Mouse (Mus musculus) natural killer cell, adult 2 months (primary cell): ENCODE results near the gene Usp30.

Experiments
- DNase-seq, 2 experiments: peaks; one replicate each; pipeline ENCODE4 v3.0.0; 2022; ENCODE audit warnings: low spot score in 2 of 2

Usp30 gene

GRCm38 (mm10) chr5:114127374-114128349 lies 62.4 kb downstream of the Usp30 start, which contains the start of gene Alkbh2:
Gene Alkbh2 (minus strand): TSS chr5:114128218.
- DNase-seq = peak; percentile 83 to 87

GRCm38 (mm10) chr5:114129550-114130210 lies 64.4 kb downstream of the Usp30 start:
- no peak for DNase-seq

- DNase-seq = peak; percentile 19 to 73
Observed at GRCm38 (mm10) chr5:114130211-114130605, 64.9 kb downstream of the Usp30 start, which contains the start of gene Ung. Gene Ung (plus strand): TSS chr5:114130386.

- peak; percentile 90 to 92 for DNase-seq
Observed at GRCm38 (mm10) chr5:114130698-114131520, 65.6 kb downstream of the Usp30 start.

- peak; percentile 66 to 77 for DNase-seq
Observed at GRCm38 (mm10) chr5:114131521-114131840, 66.2 kb downstream of the Usp30 start.

GRCm38 (mm10) chr5:114132841-114133240 lies 67.6 kb downstream of the Usp30 start:
- DNase-seq = no peak

GRCm38 (mm10) chr5:114134091-114134534 lies 68.9 kb downstream of the Usp30 start:
- peak in 1 of 2 experiments; percentile 17 for DNase-seq

GRCm38 (mm10) chr5:114135516-114135915 lies 70.3 kb downstream of the Usp30 start:
- DNase-seq = peak in 1 of 2 experiments; percentile 20

GRCm38 (mm10) chr5:114137481-114138276 lies 72.4 kb downstream of the Usp30 start:
- DNase-seq = no peak

GRCm38 (mm10) chr5:114138277-114139164 lies 73.3 kb downstream of the Usp30 start:
- DNase-seq = no peak

GRCm38 (mm10) chr5:114139175-114139574 lies 73.9 kb downstream of the Usp30 start:
- no peak for DNase-seq

- DNase-seq = no peak
Observed at GRCm38 (mm10) chr5:114146028-114146888, 81.0 kb downstream of the Usp30 start, which contains the start of gene Acacb. Gene Acacb (plus strand): TSS chr5:114146535.

GRCm38 (mm10) chr5:114147043-114147972 lies 82.0 kb downstream of the Usp30 start:
- DNase-seq = no peak

GRCm38 (mm10) chr5:114152359-114153092 lies 87.3 kb downstream of the Usp30 start:
- no peak for DNase-seq

GRCm38 (mm10) chr5:114153490-114153889 lies 88.2 kb downstream of the Usp30 start:
- no peak for DNase-seq

- DNase-seq = no peak
Observed at GRCm38 (mm10) chr5:114154765-114155164, 89.5 kb downstream of the Usp30 start.
